Mouse (Mus musculus) heart, adult 18-20 months (tissue): Measurements from ENCODE around the gene Mpp6. TPM values are rescaled to one million over a fixed set of nuclear protein-coding genes. Genes with fewer than 3 reads are reported as not detected.

ENCODE experiments used
- DNase-seq, 2 experiments: peaks; one replicate each; pipeline ENCODE4 v3.0.0; 2021 to 2022; ENCODE audit warnings: mixed read lengths in 1 of 2
- long read RNA-seq, 2 experiments: library from polyadenylated mRNA; stranded (forward); transcript quantifications; one replicate each; pipeline ENCODE4 v2.0.0; 2021
- total RNA-seq, 2 experiments: library from RNA; stranded (reverse); gene quantifications; 2 replicates each; pipeline ENCODE4 v1.2.3; 2021

Mpp6 gene
- 10 to 100 TPM; 63.1 to 71.8 TPM for total RNA-seq
- long read RNA-seq, experiment 1, transcript Mpp6-203 (14 exons, 2,222 nt) = major isoform, 30 of 77 reads
- long read RNA-seq, experiment 1, transcript Mpp6-202 (13 exons, 2,161 nt) = minor isoform, 5 of 77 reads
- long read RNA-seq, experiment 1, transcript Mpp6-205 (3 exons, 616 nt) = minor isoform, 14 of 77 reads
- long read RNA-seq, experiment 1, partial matches to known transcripts = 4 of 77 reads
- long read RNA-seq, experiment 1, other reads (novel, unspliced or antisense) = 21 of 77 reads
- long read RNA-seq, experiment 2, transcript Mpp6-203 (14 exons, 2,222 nt) = major isoform, 16 of 45 reads
- long read RNA-seq, experiment 2, transcript Mpp6-205 (3 exons, 616 nt) = minor isoform, 13 of 45 reads
- long read RNA-seq, experiment 2, partial matches to known transcripts = 3 of 45 reads
- long read RNA-seq, experiment 2, other reads (novel, unspliced or antisense) = 7 of 45 reads

GRCm38 (mm10) chr6:50109757-50110378 lies at the start of gene Mpp6:
Gene Mpp6 (plus strand): TSS chr6:50110241.
- DNase-seq = peak; percentile 84 to 85

- DNase-seq = no peak
Observed at GRCm38 (mm10) chr6:50066172-50066571, 43.9 kb upstream of the Mpp6 start.

- no peak for DNase-seq
Observed at GRCm38 (mm10) chr6:50068490-50068889, 41.6 kb upstream of the Mpp6 start.

- no peak for DNase-seq
Observed at GRCm38 (mm10) chr6:50075248-50075647, 34.8 kb upstream of the Mpp6 start.

GRCm38 (mm10) chr6:50076473-50076872 lies 33.6 kb upstream of the Mpp6 start:
- DNase-seq = no peak

GRCm38 (mm10) chr6:50080431-50080830 lies 29.6 kb upstream of the Mpp6 start:
- DNase-seq = peak; percentile 20 to 32

GRCm38 (mm10) chr6:50085206-50085605 lies 24.8 kb upstream of the Mpp6 start:
- no peak for DNase-seq

GRCm38 (mm10) chr6:50089333-50089732 lies 20.7 kb upstream of the Mpp6 start:
- no peak for DNase-seq

- no peak for DNase-seq
Observed at GRCm38 (mm10) chr6:50090221-50090620, 19.8 kb upstream of the Mpp6 start.

- no peak for DNase-seq
Observed at GRCm38 (mm10) chr6:50091462-50092154, 18.4 kb upstream of the Mpp6 start.

- DNase-seq = no peak
Observed at GRCm38 (mm10) chr6:50109201-50109756, 762 bp upstream of the Mpp6 start.

GRCm38 (mm10) chr6:50110379-50110941 lies 419 bp downstream of the Mpp6 start:
- peak; percentile 31 to 61 for DNase-seq

GRCm38 (mm10) chr6:50111111-50111655 lies 1.1 kb downstream of the Mpp6 start:
- peak in 1 of 2 experiments; percentile 13 for DNase-seq

GRCm38 (mm10) chr6:50112775-50113174 lies 2.7 kb downstream of the Mpp6 start:
- peak; percentile 96 to 99 for DNase-seq

- DNase-seq = peak in 1 of 2 experiments; percentile 47
Observed at GRCm38 (mm10) chr6:50114280-50114679, 4.2 kb downstream of the Mpp6 start.

GRCm38 (mm10) chr6:50120931-50121330 lies 10.9 kb downstream of the Mpp6 start:
- no peak for DNase-seq

GRCm38 (mm10) chr6:50122835-50123234 lies 12.8 kb downstream of the Mpp6 start:
- DNase-seq = no peak

GRCm38 (mm10) chr6:50124197-50124596 lies 14.2 kb downstream of the Mpp6 start:
- no peak for DNase-seq

- DNase-seq = no peak
Observed at GRCm38 (mm10) chr6:50126331-50126730, 16.3 kb downstream of the Mpp6 start.

- no peak for DNase-seq
Observed at GRCm38 (mm10) chr6:50127536-50127935, 17.5 kb downstream of the Mpp6 start.

GRCm38 (mm10) chr6:50137651-50138050 lies 27.6 kb downstream of the Mpp6 start:
- no peak for DNase-seq

GRCm38 (mm10) chr6:50139526-50139925 lies 29.5 kb downstream of the Mpp6 start:
- DNase-seq = no peak
